In genomic region chr6:143109622-143110218, GRCm38 (mm10) we compare ENCODE assay signal across 15 mouse cellular contexts.
"Had no signal": no experiment of that assay in that cellular context is flagged by ENCODE, and none has a peak within 500 bp of the region (broad histone marks: within the 10 kb centered on the region; RNA-seq: fewer than 3 reads in every experiment).

No protein-coding gene starts in this region.

- H3K4me1 ChIP-seq: lung, embryonic 15.5 days; neural tube, embryonic 15.5 days; stomach, embryonic 15.5 days had no signal

- H3K27me3 ChIP-seq: limb, embryonic 12.5 days; liver, embryonic 13.5 days; lung, embryonic 15.5 days; neural tube, embryonic 15.5 days; stomach, embryonic 15.5 days had no signal

- H3K36me3 ChIP-seq: limb, embryonic 12.5 days; liver, embryonic 13.5 days; lung, embryonic 15.5 days; midbrain, embryonic 10.5 days; neural tube, embryonic 15.5 days; stomach, embryonic 15.5 days had no signal

- H3K9me3 ChIP-seq: limb, embryonic 12.5 days; liver, embryonic 13.5 days; lung, embryonic 15.5 days; midbrain, embryonic 10.5 days; neural tube, embryonic 15.5 days; stomach, embryonic 15.5 days had no signal

- DNase-seq: kidney, adult 11 months; kidney, postnatal 14 days; liver; liver, embryonic 13.5 days; liver, postnatal 0 days; lung, postnatal 14 days; midbrain, embryonic 14.5 days; right cerebral cortex, postnatal 4 days; thymus, postnatal 36 days had no signal

- H3K4me3 ChIP-seq: limb, embryonic 12.5 days; liver, embryonic 13.5 days; lung, embryonic 15.5 days; midbrain, embryonic 10.5 days; myocyte; neural tube, embryonic 15.5 days; stomach, embryonic 15.5 days had no signal
